Mouse (Mus musculus): ENCODE results near the gene Vmn1r59. TPM values are rescaled to one million over a fixed set of nuclear protein-coding genes. Genes with fewer than 3 reads are reported as not detected.
"Not testable (repeated sequence)": the region's sequence is repeated elsewhere in the genome, so short reads cannot be mapped to it uniquely, and the experiment has no call there.

Gene Vmn1r59
- not detected for total RNA-seq (2021)

- DNase-seq (ENCODE audit: extremely low spot score in 1 of 2, low spot score in 1 of 2): no peak
Measured at GRCm38 (mm10) chr7:5456674-5457073, at the start of gene Vmn1r59. Gene Vmn1r59, minus strand, starts transcription at chr7:5456774.

GRCm38 (mm10) chr7:5493856-5494255 lies 37.3 kb upstream of the Vmn1r59 start, which contains the start of gene Vmn2r28:
Gene Vmn2r28, minus strand, starts transcription at chr7:5493956.
- DNase-seq (ENCODE audit: extremely low spot score in 1 of 2, low spot score in 1 of 2): not testable (repeated sequence)

- not testable (repeated sequence) for DNase-seq (ENCODE audit: extremely low spot score in 1 of 2, low spot score in 1 of 2)
Measured at GRCm38 (mm10) chr7:5454011-5454410, 2.6 kb downstream of the Vmn1r59 start.

- DNase-seq (ENCODE audit: extremely low spot score in 1 of 2, low spot score in 1 of 2): no peak
Measured at GRCm38 (mm10) chr7:5448627-5449026, 7.9 kb downstream of the Vmn1r59 start.

GRCm38 (mm10) chr7:5413296-5413695 lies 43.3 kb downstream of the Vmn1r59 start, which contains the start of gene Vmn1r58:
Gene Vmn1r58, minus strand, starts transcription at chr7:5413396.
- DNase-seq (ENCODE audit: extremely low spot score in 1 of 2, low spot score in 1 of 2): not testable (repeated sequence)

GRCm38 (mm10) chr7:5406201-5406600 lies 50.4 kb downstream of the Vmn1r59 start:
- DNase-seq (ENCODE audit: extremely low spot score in 1 of 2, low spot score in 1 of 2): no peak

Other genes with a start within 250 kb of the Vmn1r59 start
- gene Vmn1r57, start 238.3 kb downstream of the Vmn1r59 start, total RNA-seq (2021): not detected
- not detected for gene Gm5065, start 106.2 kb downstream of the Vmn1r59 start, total RNA-seq (2021)
- not detected for gene Nlrp2, start 105.7 kb downstream of the Vmn1r59 start, total RNA-seq (2021)
- not detected for gene Vmn1r58, start 43.4 kb downstream of the Vmn1r59 start, total RNA-seq (2021)
- not detected for gene Vmn2r28, start 37.2 kb upstream of the Vmn1r59 start, total RNA-seq (2021)
- gene Vmn1r60, start 90.5 kb upstream of the Vmn1r59 start, total RNA-seq (2021): not detected
- not detected for gene Vmn1r61, start 156.5 kb upstream of the Vmn1r59 start, total RNA-seq (2021)
- not detected for gene Vmn1r62, start 216.9 kb upstream of the Vmn1r59 start, total RNA-seq (2021)

All from layer of hippocampus, postnatal 25 days (tissue).